Mouse (Mus musculus) kidney, adult 8-10 months (tissue): Measurements from ENCODE around the gene Zgrf1.

ENCODE experiments used
- DNase-seq, 2 experiments: peaks; one replicate each; pipeline ENCODE4 v3.0.0; 2022

The Zgrf1 gene

DNA sequence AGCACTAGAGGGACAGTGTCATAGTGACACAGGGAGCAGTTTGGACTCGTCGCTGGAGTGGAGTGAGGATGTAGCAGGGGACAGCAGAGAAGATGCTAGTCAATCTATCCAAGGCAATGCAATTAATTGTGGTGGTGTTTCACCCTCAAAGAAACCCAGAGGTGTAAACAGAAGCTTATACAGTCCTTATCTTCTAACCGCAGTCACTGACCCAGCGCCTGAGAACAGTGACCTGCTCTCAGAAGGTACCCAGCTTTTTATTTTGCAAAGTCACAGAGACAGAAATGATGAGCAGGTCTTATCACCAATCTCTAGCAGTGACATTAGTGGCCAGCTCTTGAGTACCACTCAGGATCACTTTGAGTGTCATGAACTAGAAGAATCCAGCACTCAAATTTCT lies 9.7 kb downstream of the Zgrf1 start:
- DNase-seq, result no peak

DNA sequence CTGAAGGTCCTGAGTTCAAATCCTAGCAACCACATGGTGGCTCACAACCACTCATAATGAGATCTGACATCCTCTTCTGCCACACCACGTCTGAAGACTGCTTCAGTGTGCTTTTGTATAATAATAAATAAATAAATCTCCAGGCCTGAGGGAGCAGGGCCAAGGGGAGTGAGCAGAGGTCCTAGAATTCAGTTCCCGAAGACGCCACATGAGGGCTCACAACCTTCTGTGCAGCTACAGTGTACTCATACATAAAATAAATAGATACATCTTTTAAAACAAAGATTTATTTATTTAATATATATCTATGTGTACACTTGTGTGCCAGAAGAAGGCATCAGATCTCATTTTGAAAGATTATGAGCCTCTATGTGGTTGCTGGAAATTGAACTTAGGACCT lies 11.8 kb downstream of the Zgrf1 start:
- DNase-seq, result no peak

DNA sequence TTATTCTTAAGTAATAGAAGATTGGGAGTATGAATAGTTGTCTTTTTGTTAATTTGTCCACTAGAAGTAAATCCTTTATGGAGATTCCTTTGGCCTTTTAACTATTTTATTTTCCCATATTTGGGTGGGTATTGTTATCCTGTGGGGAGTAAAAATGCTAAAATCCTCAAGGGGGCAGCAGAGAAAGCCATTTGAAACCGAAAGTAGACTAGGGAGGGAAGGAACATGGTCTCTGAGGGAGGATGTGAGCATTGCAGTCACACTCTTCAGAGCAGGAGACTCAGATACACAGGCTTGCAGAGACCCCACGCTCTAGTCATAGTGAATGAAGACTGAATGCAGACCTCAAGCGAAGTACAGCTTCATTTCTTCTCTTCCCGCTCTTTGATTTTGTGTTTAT lies 19.3 kb downstream of the Zgrf1 start:
- peak; percentile 43 to 49 for DNase-seq

DNA sequence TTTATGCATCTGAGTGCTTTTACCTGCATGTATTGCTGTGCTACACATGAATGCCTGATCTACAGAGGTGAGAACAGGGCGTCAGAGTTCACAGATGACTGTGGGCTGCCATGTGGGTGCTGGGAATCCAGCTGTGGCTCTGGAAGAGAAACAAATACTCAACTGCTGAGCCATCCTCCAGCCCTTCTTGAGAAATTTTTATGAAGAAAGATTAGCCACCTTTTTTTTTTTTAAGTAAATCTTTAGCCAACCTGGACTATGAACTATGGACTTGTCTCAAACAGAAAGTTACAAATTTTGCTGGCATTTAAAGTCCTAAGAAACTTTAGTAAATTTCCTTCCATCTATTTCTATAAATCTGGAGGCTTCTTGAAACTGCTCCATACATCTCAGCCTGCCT lies 43.8 kb downstream of the Zgrf1 start:
- peak; percentile 21 to 35 for DNase-seq

DNA sequence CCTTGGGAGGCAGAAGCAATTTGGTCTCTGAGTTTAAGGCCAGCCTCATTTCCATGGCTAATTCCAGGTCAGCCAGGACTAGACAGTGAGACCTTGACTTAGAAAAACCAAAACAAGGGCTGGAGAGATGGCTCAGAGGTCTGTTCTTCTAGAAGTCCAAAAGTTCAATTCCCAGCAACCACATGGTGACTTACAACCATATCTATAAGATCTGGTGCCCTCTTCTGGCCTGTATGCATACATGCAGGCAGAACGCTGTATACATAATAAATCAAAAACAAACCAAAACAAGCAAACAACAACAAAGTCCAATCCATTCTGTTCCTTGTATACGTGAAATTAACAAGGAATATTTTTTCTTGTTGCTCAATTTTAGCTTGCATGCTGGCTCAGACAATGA lies 54.8 kb downstream of the Zgrf1 start:
- DNase-seq, result no peak

DNA sequence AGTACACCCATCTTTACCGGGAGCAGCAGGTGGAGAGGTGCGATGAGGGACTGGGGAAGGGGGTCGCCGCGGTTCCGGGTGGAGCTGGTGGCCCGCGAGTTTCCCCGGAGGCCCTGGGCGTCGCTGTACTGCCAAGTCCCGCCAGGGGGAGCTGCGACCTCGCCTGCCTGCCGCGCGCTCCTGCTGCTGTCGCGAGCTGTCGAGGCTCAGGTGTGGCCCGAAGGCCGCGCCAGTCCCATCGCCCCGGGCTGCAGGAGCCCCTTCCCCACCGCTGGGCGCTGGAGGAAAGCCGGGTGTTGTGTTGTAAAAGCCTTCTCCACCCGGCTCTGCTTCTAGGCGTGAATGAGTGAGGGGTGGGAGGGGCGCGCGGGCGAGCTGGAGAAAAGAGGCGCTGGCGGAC lies 72.0 kb downstream of the Zgrf1 start:
- DNase-seq, result peak; percentile 32 to 64

DNA sequence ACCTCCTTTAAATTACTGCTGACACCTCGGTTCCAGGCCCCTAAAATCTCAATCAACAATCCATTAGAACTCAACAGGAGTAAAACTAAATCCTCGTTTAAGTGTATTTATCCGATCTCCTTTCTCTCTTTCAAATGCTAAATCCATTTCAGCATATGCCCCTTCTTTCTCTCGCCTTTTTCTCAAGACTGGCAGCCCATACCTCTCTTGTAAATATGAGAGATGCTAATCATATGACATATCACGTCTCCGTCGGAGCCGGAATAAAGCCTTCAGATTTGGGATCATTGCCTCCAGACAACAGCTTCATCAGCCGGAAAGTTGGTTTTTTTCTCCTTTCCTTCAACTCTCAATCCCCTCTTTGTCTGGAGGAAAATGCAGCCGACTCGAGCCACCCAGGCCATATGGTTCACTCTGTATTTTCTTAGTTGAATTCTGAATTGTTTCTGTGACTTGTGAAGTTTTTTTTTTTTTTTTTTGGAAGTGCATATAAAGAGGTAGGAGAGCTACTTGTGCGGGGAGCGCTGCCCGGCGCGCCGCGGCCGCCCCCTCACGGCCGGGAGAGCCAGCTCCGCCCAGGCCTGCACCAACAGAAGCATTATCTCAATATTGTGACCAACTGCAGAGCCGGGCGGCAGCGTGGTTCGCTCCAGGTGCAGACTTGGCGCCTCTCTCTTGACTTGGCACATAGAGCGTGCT lies 72.6 kb downstream of the Zgrf1 start:
- peak in 1 of 2 experiments; percentile 4 for DNase-seq

DNA sequence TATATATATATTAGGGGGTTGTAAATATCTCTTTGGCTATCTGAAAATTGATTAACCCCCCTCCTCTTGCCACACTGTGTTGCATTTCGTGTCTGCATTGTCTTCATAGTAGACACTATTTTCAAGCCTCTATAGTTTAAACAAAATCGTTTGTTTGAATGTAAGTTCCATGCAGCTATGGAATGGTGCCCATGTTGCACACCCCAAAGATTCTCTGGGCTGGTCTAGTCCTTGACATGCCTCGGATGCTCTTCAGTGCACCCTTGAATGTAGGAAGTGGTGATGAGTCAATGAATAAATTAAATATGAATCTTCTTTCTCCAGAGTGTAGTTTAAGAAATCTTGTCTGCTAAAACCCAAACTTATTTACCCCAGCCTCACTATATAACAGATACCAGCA lies 73.2 kb downstream of the Zgrf1 start:
- no peak for DNase-seq

DNA sequence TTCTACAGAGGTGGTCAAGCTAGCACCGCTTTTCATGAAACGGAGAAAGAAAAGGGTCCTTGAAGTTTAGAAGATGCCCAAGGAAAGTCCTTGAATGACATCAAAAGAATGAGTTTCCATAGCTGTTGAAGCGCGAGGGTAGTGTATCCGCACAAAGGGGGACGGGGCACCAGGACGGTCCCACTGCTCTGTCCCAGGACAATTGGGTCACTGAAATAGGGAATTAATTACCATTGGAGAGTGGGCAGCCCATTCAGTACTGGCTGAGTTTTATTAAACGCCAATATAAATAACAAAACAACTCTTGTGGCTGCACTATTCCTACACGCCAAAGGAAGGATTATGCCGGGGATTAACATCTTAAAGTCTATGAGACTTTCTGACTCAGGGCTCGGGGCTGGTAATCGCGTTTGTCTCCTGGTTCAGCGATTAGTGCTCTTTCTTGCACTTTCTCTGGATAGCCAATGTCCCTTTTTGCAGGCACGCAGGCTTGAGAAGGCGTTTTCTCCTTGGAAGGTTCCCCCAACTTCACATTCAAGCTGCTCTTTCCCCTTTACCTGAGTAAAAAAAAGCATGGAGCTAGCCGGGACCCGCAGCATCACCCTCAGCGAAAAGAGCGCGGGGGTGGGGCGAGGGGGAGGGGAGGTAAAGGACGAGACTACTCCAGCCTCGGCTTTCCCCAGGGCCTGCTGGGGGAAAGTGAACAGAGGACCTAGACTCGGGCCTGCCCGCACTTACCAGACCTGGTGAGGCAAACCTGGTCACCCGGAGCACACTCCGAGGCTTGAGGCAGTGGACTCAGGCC lies 74.1 kb downstream of the Zgrf1 start:
- DNase-seq, result peak in 1 of 2 experiments; percentile 2

DNA sequence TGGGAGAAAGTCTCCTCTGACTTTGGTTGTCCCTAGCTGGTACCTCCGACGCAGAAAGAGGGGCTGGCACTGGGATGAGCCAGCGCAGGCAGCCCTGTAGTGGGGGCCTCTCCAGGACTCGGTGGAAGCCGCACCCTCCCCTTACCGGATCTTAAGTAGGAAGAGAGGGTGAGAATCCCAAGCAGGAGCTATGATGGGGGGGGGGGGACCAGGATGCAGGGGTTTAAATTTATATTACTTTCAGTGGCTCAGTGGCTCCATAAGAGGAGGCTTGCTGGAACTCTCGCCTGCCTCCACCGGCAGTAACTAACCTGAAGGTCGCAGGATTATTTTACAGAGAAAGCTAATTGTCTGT lies 74.6 kb downstream of the Zgrf1 start:
- no peak for DNase-seq

DNA sequence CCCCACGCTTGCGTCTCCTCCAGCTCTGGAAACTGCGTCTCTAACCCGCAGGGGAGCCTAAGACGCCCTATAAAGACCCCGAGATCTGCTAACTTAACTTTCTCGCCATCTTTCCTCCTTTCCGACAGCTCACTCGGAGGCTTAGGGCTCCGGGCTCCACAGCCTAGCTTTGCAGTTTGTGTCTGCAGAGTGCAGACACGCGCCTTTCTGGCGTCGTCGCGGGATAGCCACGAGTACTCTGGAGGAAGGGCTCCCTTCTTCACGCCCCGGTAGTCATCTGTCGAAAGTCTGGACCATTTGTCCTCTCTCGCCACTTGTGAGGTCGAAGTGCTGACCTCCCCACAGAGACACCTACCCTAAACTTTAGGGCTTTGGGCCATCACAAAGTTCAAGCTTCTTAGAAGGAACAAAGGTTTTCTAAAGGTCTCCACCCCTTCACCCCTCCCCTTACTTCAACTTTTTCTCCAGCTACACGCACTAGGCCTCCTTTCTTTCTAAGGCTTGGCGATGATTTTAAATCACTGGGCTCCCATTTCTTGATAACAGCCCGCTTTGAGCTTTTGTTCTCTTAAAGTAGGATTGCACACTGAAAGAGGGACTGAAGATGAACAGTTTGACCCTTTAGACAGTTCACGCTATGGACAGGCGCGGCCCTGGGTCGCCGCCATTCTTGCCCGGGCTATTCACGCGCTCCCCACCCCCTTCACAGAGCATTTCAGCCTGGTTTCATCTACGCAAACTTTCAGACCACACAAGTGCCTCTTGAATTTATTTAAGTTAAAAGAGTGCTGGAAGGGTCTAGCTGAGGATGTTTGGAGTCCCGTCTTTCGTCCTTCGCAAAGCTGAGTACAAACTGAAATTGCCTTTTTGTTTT lies 75.3 kb downstream of the Zgrf1 start:
- peak in 1 of 2 experiments; percentile 33 for DNase-seq

DNA sequence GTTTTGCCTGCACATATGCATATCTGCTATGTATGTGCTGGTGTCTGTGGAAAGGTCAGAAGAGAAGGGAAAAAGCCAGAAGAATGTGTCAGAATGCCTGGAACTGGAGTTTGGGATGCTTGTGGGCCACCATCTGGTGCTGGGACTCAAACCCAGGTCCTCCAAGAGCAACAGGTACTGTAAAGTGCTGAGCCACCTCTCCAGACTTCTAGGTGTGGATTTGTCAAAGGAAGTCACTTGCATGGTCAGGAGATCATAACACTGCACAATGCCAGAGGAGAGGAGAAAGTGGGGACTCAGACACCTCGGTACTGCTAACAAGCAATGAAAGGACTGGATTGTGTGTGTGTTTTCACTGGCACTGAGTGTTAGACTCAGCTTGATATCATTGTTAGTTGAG lies 76.9 kb downstream of the Zgrf1 start:
- DNase-seq, result no peak

DNA sequence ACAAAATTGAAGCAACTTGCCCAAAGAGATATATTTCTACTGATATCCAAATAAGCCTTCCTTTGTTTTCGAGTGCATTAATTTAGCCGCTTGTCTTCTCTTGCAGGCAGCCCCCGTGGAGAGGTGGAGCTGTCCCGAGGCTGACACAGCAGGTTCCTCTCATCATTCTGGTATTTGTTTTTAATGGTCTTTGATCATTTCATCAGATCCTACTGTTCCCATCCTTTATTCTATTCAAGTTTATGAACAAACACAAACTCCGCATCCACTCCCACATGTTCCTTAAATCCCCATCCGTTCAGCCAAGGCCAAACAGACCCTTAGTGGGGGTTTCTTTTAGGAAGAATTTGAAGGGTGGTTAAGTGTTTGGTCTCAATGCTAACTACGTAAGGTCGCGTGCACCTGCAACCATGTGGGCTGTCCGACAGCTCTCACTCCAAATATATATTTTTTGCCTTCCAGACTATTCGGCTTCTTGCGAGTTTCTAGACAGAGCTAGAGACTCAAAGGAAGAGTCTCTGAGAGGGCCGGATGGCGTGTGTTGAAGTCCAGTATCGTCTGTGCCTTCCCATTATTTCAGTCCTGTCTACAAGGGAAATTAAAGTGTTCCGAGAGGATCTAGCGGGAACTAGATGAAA lies 77.6 kb downstream of the Zgrf1 start:
- peak in 1 of 2 experiments; percentile 2 for DNase-seq

DNA sequence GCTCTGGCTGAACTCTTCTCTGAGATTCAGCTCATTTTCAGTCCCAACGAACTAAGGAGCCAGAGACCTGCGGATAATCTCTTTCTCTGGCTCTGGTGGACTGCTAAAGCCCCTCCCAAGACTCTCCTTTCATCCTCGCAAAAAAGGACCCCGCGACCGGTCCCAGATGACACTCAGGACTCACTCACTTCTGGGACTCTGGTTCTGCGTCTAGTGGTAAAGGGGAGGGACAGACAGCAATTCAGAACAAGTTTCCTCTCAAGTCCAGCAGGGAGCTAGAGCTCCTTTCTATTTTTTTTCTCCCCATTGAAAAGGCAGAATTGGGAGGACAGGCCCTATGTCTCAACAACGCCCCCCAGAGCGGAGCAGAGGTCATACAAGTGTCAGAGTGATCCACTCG lies 78.3 kb downstream of the Zgrf1 start:
- DNase-seq, result no peak

DNA sequence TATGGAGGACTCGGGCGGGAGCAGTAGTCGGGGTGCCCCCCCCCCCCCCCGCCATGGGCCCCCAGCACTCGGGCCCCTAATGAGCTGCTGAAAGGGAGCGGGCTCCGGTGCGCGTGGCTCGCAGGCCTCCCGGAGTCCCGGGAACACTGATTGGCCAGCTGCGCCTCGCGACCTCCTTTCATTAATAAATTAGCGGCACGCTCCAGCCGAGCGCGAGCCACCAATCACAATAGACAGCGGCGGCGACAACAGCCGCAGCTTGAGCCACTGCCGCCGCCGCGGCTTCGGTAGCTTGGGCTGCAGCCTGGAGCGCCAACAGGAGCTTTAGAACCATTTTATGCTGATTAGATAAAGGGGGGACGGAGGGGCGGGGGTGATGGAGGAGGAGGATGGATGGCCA lies 79.2 kb downstream of the Zgrf1 start:
- peak in 1 of 2 experiments; percentile 23 for DNase-seq

DNA sequence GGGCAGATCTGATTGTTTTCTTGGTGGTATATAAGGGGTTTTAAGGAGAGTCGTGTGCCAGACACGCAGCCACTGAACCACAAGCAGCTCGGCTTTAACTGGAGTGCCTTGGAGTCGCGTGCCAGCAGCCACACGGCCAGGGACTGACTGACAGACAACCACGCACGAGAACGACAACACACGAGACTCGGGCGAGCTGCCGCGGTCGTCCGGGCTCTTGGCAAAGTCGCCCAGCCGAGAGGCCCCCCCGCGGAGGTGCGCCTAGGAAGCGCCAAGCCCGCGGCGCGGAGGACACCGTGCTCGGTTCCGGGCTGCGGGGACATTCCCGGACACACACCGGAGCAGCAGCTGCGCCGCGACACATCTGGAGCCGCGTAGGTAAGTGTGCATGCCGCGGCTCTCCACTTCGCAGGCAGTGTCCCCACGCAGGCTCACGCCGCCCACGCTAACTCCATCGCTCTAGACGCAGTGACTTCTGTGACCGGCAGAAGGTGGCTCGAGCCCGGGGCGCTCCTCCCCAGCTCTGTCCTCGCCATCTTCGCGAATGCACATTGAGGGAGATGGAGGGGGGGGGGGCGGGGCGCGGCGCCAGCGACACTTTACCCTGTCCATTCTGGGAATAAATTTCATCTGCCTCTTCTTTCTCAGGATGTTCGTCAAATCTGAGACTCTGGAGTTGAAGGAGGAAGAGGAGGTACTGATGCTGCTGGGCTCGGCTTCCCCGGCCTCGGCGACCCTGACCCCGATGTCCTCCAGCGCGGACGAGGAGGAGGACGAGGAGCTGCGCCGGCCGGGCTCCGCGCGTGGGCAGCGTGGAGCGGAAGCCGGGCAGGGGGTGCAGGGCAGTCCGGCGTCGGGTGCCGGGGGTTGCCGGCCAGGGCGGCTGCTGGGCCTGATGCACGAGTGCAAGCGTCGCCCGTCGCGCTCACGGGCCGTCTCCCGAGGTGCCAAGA lies 80.1 kb downstream of the Zgrf1 start, which contains the start of gene Neurog2:
Gene Neurog2, plus strand, starts transcription at position 56 of the 953 bp plus-strand sequence.
- peak in 1 of 2 experiments; percentile 11 for DNase-seq

DNA sequence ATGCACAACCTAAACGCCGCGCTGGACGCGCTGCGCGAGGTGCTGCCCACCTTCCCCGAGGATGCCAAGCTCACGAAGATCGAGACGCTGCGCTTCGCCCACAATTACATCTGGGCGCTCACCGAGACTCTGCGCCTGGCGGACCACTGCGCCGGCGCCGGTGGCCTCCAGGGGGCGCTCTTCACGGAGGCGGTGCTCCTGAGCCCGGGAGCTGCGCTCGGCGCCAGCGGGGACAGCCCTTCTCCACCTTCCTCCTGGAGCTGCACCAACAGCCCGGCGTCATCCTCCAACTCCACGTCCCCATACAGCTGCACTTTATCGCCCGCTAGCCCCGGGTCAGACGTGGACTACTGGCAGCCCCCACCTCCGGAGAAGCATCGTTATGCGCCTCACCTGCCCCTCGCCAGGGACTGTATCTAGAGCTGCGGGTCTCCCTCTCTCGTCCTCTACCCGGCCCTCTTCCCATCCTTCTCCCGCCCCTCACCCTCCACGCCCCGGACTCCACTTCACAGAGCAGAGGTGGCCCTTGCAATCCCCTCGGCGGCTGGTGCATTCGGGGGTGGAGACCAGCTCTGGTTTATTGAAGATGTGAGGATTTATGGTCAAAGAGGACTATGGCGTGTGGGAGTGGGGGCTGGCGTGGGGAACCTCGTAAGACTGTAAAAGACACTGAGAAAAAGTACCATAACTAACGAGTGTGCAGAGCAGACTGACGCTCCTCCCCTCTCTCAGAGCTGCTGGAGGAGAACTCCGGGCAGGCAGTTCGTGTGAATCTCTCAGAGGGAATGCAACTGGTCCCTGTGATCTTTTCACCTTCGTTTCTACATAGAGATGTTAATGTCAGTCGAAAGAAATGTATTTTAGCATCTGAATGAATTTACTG lies 81.1 kb downstream of the Zgrf1 start:
- peak; percentile 37 to 66 for DNase-seq

DNA sequence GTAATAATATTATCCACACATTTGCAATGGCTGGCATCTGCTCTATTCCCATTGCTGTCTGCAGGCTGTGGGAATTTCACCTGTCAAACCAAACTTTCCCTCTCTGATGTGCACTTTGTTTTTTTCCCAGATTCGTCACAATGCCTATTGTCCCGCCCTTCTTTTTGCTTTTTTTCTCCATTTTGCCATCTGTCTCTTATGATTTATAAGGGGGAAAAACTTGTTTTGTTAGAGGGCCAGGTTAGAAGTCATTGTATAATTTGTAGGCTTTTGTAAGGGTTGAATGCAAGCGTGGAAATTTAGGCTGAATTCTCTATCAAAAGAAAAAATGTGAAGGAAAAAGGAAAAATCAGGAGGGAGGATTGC lies 81.7 kb downstream of the Zgrf1 start:
- no peak for DNase-seq

DNA sequence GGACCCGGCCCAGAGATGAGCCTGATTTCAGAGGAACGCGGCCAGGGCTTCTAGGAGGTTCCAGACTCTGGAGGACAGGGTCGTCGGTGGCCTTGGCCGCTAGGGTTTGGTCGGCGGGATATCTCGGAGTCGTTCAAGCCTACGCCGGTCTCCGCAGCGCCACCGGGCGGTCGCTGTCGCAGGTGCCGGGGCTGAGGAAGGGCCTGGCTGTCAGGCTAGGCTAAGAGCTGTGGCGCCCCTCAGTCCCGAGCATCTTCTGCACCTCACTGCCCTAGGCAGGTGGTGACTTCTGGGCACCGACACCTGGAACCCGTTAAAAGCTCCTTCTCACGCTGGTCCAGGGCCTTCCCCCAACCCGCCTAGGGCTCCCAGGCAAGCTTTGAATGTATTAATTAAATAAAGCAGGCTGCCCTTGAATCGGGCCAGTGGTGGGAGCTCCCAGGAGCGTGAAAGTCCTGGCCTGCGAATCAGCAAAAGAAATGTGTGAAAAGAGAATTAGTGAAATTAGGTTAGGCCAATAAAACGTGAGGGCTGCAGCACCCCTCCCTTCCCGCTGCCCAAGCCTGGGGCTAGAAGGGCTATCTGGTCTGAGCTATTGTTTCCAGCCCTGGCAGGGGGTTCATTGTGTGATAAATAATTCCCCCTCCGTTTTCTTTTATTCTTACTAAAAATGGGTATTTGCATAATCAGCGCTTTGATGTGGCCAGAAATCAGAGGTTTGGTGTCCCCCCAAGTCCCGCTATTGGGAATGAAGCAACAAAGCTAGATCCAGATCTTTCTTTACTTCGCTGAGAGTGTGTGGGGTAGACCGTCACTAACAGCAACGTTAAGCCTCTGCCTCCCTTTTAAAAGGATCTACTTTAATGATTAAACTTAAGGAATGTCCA lies 86.8 kb downstream of the Zgrf1 start:
- peak in 1 of 2 experiments; percentile 44 for DNase-seq
